Mouse (Mus musculus): ENCODE results near the gene Cttnbp2nl. TPM values are rescaled to one million over a fixed set of nuclear protein-coding genes. Genes with fewer than 3 reads are reported as not detected.

Cttnbp2nl gene
- polyA plus RNA-seq, 2 experiments from 2014 or later: not detected

DNA sequence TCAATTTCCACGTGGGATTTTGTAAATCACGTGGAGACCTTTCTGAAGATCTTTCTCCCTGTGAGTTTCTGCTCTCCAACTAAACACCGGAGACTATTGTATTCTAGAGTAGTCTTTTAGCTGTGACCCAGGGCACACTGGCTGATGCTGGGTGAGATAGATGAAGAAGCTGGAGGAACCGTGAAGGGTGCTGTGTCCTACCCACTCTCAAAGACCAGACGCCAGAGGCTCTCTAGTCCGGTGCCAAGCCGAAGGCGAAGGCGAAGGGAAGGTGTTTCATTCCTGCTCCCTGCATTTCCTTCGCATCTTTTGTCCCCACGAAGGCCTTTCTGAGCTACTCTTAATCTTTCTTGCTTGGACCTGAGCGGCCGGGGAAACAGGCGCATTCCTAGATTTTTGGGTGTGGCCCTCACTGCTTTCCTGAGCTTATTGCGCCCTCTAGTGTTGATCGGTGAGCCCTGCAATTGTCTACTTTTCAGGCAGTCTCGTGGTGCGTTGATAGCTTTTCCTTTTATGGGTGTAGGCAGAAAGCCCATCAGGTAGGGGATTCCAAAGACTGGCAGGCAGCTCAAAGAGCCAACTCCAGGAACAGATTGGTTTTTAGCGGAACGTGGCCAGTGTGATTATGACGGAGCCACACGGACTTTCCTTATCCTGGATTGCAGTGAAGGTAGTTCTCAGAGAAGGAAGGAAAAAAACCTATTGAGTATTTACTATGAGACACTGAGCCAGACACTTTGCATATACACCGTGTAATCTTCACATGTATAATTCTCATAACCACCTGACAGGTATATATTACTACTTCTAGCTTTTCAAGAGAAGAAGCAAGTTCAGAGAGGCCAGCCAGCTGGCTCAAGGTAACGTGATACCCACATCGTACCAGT is 5.9 kb upstream of the Cttnbp2nl start:
- peak; percentile 43 for ATAC-seq

DNA sequence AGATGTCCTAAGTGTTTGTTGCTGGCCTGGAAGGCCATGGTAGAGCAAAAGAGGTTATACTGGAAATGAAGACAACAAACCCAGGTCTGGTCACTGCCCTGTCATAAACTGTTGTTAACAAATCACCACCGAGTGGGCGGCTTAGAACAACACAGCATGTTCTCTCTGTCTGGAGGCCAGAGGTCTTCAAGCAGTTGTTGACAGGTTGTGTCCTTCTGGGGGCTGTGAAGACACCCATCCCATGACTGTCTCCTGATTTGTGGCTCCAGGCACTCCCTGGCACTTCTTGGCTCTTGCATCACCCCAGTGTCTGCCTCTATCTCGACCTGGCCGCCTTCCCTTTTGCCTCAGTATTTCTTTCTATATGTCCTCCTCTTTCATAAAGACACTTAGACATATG is 2.7 kb upstream of the Cttnbp2nl start:
- ATAC-seq: no peak

DNA sequence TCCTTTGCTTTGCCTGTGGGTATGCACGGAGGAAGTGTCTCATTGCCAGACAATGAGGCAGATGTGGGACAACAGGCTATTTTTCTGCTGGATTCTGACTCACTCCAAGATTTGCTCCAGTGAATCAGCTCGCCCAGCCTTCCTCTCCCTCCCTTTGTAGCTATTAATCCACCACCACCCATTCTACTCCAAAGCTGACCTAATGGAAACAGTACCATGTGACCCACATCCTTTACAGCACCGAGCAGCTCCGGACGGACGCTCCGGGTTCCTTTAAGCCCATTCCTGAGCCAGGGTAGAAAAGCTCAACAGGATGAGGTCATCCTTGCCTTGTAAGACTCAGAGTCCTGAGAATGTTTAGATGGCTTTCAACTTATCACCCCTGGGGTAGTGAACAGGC is 2.0 kb upstream of the Cttnbp2nl start:
- no peak for ATAC-seq

DNA sequence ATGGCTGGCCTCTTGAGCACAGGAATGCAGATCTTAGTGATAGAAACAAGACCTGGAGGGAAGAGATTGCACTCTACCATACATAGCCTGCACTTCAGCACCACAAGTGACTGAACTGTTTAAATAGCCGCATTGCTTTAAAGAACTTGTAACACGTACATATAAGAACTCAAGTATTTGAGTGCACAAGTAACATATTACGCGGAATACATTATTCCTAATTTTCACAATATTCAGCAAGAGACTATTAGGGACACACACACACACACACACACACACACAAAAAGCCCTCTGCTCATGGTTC is 704 bp upstream of the Cttnbp2nl start:
- ATAC-seq: no peak

DNA sequence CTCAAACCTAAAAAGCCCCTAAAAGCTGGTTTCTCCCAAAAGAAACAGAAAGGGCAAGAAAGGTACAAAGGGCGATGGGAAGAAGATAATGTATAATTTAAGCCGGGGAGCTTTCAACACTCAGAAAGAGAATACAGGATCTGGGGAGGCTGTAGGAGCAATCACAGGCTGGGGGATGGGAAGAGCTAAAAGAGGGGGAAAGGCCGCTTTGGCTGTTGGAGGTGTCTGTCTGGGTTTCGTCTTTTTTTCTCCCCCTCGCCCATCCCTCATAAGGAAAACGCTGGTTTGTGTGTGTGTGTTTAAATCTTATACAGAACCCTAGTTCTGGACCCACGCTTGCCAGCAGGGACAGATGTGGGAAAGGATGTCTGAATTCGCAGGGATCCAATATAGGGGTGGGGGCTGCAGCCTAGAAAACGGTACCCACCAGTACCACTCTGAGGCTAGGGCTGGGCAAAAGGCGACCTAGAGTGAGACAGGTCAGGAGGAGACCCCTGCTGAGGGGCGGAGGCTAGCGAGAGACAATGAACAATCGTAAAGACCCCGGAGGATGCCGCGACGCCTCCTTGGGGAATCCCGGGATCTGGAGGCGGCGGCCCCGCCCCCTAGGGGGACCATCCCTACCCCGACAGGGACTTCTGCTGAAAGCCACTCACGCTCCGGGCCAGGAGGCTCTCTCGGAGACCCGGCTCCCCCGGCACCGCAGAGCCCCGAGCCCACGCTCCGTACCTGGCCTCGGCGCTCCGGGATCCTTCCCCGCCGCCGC is 592 bp downstream of the Cttnbp2nl start:
- no peak for ATAC-seq

DNA sequence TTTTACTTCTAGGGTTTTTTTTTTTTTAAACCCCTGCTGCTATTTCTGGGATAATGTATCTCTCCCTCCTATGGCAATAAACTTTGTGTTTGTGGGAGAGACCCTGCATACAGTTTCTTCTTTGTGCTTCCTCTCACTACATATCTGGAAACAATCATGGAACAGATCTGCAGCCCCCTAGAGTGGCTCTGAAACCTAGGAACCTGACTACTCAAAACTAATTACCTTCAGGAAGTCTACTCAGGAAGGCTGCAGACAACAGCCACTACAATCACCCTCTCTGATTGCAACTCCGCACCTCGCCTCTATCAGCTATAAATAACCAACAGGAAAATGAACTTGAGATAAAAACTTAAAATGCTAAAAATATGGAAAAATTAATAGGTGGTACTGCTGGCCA is 1.8 kb downstream of the Cttnbp2nl start:
- no peak for ATAC-seq

DNA sequence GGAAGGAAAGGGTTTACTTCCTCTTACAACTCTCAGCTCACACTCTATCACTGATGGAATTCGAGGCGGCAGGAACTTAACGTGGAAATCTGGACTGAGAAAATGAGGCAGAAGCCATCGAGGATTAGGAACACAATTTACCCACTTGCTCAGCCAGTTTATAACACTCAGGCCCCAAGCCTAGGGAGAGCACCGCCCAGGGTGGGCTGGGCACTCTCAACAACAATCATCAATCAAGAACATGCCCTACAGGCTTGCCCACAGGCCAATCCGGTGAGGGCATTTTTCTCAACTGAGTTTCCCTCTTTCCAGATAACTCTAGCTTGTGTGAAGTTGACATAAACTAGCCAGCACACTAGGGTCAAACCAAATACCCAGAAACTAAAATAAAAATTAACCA is 3.1 kb downstream of the Cttnbp2nl start:
- ATAC-seq: no peak

DNA sequence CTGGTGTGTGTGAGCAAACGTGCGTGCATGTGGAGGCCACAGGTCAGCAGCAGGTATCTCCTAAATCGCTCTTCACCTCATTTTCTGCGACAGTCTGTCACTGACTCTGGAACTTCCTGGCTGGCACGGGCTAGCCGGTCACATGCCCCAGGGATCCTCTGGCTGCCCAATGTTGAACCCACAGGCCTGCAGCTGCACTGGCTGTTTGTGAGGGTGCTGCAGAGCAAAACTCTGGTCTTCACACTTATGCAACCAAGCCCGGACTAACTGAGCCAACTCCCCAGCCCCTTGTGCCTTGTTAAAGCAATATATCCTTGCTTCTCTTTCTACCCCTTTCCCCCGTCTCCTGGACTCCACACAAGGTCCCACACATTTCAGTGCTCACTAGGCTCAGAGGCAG is 5.3 kb downstream of the Cttnbp2nl start:
- no peak for ATAC-seq

DNA sequence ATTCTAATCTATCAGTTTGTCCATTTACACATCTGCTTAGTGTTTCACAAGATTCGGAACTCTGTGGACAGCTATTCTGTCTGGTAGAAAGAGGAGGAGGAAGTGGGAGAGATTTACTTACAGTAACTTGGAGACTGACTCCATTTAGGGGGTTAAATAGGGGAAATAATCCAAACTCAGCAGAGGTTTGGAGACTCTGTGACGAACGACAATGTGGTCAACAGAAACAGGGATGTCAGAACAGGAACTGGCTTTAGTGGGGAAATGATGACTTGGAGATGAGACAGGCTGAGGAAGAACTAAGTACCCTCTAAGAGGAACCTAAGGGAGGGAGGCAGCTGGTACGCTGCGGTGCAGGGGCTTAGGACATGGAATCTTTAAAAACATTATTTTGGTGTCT is 6.1 kb downstream of the Cttnbp2nl start:
- ATAC-seq: no peak

DNA sequence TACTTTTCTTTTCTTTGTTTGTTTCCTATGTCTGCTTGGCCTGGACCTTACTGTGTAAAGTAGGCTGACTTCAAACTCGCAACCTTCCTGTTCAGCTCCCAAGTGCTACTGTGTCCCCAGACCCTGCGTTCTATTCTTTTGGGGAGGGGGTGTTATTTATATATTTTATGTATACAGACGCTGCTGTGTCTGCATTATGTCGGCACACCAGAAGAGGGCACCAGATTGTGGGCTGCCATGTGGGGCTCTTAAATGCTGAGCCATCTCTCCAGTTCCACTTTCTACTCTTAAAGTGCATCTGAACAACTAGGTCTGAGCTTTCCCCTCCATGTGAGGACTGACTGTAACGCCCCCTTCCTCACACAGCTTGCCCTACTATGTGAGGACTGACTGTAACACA is 9.2 kb downstream of the Cttnbp2nl start:
- no peak for ATAC-seq

DNA sequence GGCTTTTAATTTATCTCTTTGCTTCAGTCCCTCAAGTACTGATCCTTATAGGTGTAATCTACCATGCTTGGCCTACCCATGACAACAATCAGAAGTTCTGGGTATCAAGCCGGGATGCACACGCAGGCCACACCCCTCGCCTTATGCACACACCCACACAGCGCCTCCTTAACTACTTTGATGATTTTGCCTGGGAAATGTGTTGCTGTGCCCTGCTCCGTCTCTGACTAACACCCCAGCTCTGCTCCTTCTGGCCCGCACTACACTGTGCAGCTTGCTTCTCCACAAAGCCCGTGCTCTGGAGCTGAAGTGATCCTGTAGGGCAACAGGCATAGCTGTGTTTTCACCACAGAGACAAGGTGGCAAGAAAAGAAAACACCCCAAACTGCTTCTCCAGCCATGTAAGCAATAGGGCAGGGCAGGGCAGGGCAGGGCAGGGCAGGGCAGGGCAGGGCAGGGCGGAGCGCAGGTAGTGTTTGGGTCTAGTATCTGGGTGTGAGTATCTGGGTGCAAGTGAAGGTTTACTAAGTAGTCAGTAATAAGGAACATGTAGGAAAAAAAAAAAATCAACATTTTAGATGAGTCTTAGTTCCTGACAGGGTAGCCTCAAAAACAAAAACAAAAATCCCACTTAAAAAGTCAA is 11.8 kb downstream of the Cttnbp2nl start:
- no peak for ATAC-seq

DNA sequence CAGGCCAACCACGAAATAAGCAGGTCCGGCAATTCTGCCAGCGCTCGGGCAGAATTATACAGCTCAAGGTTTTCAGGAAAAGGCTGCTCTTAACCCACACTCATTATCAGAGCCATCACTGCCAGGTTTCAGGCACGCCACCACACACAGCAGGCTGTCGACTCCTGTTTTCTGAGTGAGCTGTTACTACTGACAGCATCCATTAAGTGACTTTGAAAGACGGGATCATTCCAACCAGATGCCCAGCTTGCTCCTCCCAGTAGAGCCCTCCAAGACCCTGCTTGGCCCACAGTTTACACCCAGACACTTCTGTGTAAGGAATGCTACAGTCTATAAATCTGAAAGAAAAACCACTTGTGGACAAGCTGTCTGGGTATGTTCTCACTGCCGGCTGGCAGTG is 12.9 kb downstream of the Cttnbp2nl start:
- no peak for ATAC-seq

DNA sequence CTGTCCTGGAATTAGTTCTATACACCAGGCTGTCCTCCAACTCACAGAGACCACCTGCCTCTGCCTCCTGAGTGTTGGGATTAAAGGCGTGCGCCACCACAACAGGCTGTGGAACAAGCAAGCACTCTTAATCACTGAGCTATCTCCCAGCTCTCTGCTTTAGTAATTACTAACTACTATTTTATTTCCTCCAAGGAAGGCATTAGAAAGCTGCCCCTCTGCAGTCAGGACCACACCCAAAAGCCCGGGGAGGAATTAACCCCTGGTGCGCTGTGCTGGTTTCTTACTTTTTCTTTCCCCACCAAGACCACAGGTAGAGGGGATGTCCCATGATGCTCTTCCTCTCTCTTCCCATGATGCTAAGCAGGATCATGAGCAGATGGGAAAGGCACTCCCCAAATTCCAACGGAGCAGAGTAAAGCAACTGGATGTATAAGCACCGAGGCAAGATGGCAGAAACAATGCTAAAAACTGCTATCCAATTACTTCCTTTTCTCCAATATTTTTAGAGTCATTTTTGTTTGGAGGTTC is 15.6 kb downstream of the Cttnbp2nl start:
- no peak for ATAC-seq

DNA sequence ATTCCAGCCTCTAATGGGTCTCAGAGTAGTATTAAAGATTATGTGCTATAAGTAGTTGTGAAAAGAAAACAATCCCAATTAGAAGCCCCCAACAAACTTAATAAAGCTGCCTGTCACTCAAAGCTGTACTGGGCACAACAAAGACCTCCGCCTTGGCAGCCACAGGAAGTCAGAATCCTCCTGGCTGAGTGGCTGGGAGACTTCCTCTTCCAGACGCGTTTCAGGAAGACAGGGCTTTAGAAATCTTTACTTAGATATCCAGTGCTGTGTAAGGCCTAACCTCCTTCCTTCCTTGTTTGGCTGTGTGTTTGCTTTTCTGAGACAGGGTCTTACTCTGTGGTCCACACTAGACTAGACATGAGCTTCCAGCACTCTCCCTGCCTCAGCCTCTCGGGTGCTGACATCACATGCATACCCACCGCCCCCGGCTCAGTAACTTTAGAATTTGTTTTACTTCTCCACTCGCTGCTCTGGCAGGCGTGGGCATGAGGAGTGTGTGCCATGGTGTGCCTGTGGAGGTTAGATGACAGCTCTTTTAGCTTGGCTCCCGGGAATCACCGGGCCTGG is 16.6 kb downstream of the Cttnbp2nl start:
- no peak for ATAC-seq

DNA sequence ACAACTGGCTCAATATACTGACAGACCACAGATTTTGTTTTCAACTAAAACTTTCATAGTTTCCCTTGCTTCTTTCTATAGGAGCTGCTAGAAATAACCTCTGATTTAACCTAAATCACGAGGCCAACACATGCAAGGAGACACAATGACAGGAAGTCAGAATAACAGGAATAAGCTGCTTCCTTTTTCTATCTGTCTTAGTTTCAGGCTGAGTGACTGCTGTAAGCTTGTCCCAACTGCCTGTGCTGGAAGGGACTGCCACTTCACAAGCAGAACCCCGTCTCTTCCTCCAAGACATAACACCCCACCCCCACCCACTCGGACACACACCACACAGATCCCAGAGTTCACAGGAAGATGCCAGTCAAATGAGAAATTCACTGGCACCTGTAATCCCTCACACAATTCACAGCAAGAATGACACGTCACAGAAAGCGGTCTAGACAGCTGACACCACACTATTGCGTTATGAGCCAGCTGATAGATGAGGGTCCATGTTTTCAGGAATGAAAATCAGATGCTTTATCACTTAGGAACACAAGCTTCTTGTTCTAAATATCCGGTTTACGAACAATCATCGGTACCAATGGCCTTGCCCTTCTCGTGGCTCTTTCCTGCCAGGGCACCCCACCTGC is 29.5 kb downstream of the Cttnbp2nl start:
- ATAC-seq: no peak

DNA sequence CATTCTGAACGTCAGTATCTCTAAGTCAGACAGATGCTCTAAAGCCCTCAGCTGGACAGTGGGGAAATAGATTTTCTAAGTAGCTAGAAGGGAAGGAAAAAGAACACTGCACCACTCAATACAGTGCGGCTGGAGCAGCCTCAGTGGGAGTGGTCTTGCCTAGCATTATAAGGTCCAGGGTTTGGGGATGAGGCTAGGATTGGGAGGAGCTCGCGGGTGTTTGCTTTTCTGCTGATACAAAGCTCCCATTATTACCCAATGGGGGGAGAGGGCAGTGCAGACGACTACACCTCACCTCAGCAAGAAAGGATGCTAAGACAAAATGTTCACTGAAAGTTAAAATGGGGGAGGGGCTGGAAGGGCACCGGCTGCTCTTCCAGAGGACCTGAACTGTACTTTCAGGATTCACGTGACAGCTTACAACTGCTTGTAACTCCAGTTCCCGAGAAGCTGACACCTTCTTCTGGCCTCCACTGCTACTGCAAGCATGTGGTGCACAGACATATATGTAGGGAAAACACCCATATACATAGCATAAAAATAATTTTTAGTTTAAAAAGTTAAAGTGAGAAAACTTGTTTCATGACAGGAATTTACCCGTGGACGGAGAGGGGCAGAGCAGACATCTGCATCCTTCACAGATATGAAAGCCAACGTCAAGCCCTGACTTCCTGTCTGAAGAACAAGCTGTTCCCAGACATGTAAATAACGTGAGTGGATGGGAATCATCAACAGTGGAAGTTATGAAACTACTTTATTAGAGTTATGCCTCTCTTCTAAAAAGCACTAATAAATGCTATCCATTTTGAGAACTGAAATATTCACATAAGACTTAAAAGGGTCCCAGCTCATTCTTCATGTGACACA is 32.9 kb downstream of the Cttnbp2nl start:
- no peak for ATAC-seq

DNA sequence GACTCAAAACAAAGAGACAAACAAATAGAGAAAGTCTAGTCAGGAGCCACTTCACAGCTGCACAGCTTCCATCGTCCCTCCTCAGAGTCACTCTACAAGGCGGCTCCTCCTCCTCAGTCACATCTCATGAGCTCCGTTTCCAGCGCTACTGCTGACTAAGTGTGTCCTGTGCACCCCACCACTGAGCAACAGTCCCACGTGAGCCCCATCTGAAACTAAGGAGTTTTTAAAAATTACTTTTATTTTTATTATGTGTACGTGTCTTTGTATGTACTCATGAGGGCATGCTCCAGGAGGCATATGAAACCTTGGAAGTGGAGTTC is 34.2 kb downstream of the Cttnbp2nl start:
- no peak for ATAC-seq

DNA sequence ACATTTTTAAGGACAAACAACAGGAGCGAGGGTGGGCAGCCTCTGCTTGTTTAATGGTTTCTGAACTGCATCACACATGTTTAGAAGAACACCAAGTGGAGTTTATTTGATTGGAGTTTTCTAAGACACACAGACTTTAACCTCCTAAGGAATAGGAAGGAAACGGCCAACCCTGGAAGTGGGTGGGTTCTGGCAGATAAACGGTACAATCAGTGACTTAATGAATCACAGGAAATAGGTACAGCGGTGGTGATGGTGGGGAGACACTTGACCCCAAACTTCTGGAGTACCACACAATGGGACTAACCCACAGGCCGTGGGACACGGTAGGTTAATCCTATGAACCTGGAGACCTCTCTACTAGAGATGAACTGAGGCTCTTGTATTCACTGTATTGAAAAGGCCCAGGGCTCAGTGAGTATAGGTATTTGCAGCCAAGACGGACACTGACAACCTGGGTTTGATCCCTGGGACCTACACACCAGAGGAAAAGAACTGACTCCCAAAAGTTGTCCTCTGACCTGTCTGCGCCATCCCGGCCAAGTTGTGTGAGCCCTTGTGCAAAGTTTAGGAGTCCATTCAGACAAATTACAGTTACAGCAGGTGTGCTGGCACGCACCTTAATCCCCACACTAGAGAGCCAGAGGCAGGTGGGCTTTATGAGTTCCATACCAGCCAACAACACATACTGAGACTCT is 34.7 kb downstream of the Cttnbp2nl start:
- ATAC-seq: no peak

DNA sequence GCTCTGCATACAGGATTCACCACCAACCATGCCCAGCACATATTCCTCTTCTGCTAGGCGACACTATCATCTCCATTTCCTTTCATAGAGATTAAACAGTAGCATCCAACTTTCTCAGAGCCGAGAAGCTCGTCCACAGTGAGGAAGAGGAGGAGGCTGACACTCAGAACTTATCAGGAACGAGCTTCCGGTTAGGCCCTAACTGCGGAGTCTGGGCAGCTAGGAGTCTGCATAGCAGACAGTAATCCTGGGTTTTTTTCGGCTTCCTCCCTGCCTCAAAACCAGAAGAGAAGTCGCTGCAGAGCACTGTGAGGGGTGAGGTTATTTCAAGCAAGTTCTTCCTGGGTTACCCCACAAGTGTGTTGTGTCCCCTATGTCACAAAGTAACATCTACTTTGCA is 35.6 kb downstream of the Cttnbp2nl start:
- no peak for ATAC-seq

DNA sequence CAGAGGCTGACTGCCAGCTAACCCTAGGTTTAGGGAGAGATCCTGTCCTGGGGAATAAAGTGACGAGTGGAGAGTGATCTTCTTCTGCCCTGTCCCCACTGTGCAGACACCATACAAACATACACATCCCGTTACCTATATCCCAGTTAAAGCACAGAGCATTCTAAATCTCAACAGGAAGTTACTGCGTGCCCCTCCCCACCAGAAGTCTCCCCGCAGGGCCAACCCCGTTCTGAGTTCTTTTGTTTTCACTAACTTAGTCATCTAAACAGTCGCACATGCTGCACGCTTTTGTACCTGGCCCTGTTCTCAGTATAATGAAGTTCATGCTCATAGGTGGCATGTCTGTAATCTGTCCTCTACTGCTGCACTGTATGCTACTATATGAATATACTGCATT is 36.7 kb downstream of the Cttnbp2nl start:
- no peak for ATAC-seq

DNA sequence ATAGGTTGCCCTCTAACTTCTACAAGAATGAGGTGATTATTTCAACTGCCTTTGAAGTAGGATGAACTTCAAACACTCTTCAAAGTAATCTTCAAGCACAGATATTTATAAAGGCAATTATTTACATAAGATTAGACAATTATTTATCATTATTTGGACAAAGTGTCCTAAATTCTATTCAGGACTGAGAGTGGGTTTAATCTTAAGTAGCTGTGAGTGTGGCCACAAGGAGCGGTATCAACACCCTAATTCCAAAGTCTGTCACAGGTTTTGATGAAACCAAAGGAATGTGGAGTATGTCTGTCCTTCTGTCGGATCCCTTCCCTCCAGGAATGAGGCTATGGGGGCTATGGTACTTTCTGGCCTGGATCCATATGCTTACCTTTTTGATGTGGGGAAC is 38.0 kb downstream of the Cttnbp2nl start:
- no peak for ATAC-seq
